In the genomic region with DNA sequence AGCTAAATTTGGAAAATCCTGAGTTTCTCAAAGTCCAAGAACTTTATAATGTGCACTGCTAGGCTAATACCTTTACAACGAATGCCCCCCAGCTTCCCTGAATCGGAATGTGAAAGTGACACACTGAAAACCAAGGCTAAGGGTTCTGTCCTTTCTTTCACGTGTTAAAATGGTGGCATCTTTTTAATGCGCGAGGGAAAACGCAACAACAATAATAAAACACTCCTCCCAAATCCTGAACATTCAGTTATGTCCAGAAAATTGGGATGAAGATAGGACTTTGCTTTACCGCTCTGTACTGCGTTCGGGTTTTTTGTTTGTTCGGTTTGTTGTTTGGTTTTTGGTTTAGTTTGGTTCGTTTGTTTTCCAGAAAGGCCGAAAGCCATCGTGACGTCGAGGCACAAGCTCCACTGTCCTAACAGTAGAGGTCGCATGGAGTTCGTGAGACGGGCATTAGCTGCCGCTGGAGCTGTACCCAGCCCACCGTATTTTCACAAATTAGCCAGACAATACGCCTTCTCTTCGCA, we compare ENCODE assay signal across 8 mouse cellular contexts. TPM values are rescaled to one million over a fixed set of nuclear protein-coding genes. Genes with fewer than 3 reads are reported as not detected.
A peak's percentile ranks its signal among the peaks of the same experiment; 100 is the strongest.
DNase-seq lines count a peak whose midpoint lies in the region; ATAC-seq and TF ChIP-seq lines count a peak whose summit lies in the region.

No protein-coding gene starts in this region.

- no peaks in the 10 kb centered on the region for H3K9me3 ChIP-seq in MEL (replicated peaks; ENCODE audit: insufficient read depth, low read length)
- no peaks in the 10 kb centered on the region for H3K9me3 ChIP-seq in forebrain, embryonic 16.5 days (ENCODE audit: control insufficient read depth, low read length)
- no peaks in the 10 kb centered on the region for H3K9me3 ChIP-seq in hindbrain, embryonic 10.5 days
- no peaks in the 10 kb centered on the region for H3K9me3 ChIP-seq in lung, embryonic 15.5 days

- peak overlapping the region; percentile 65 to 95 for H3K4me3 ChIP-seq in MEL (ENCODE audit: control insufficient read depth in 1 of 2, insufficient read depth in 1 of 2, low read depth in 2 of 2, low read length in 2 of 2)
- H3K4me3 ChIP-seq in forebrain, embryonic 16.5 days (replicated peaks; ENCODE audit: low read length) = peak overlapping the region; percentile 63
- H3K4me3 ChIP-seq in hindbrain, embryonic 10.5 days = peak overlapping the region; percentile 73
- H3K4me3 ChIP-seq in lung, embryonic 15.5 days = peak overlapping the region; percentile 74

- peak overlapping the region; percentile 98 for H3K9ac ChIP-seq in MEL (ENCODE audit: control insufficient read depth, low read depth, low read length, poor library complexity, severe bottlenecking)
- H3K9ac ChIP-seq in forebrain, embryonic 16.5 days (replicated peaks; ENCODE audit: low read depth, low read length) = peak overlapping the region; percentile 75
- H3K9ac ChIP-seq in lung, embryonic 15.5 days = peak overlapping the region; percentile 82

- peak overlapping the region; percentile 66 for H3K4me2 ChIP-seq in forebrain, embryonic 16.5 days (ENCODE audit: low read length)
- H3K4me2 ChIP-seq in lung, embryonic 15.5 days = peak overlapping the region; percentile 57

- peak; percentile 80 for TF ChIP-seq RAD21 in MEL (IDR thresholded peaks at IDR 0.05; ENCODE audit: low read depth, low read length)

- TF ChIP-seq EP300 in MEL (IDR thresholded peaks at IDR 0.05; ENCODE audit: low read depth in 1 of 2, low read length in 2 of 2) = 0 out of 4 replicates have a peak, but pooled peaks of 1 of the 2 experiments have one; percentile 21

- H3K4me1 ChIP-seq in MEL (ENCODE audit: control insufficient read depth in 1 of 2, insufficient read depth in 2 of 2, low read length in 2 of 2) = no peaks in the 10 kb centered on the region; a peak in 1 of 4 replicates
- H3K4me1 ChIP-seq in forebrain, embryonic 16.5 days (replicated peaks; ENCODE audit: control insufficient read depth, insufficient read depth, low read length) = peaks cover 9% of the 10 kb centered on the region
- H3K4me1 ChIP-seq in hindbrain, embryonic 10.5 days (replicated peaks) = peaks cover 9% of the 10 kb centered on the region
- peaks cover 9% of the 10 kb centered on the region for H3K4me1 ChIP-seq in lung, embryonic 15.5 days

- DNase-seq in MEL (ENCODE audit: low read depth, low spot score) = peak; percentile 91
- DNase-seq in cerebellum, adult 18-20 months = peak; percentile 62 to 63
- DNase-seq in hindbrain, embryonic 10.5 days (ENCODE audit: low spot score) = peak; percentile 80
- peak; percentile 52 to 55 for DNase-seq in layer of hippocampus, adult 8-10 months (ENCODE audit: low spot score in 2 of 2)
- DNase-seq in ovary, postnatal 14 days (ENCODE audit: low spot score) = peak; percentile 44
- DNase-seq in thymus, postnatal 10 days (ENCODE audit: low spot score in 2 of 2) = peak; percentile 38 to 43

- H3K27me3 ChIP-seq in MEL (ENCODE audit: control insufficient read depth in 1 of 2, insufficient read depth in 2 of 2, low read length in 2 of 2) = no peaks in the 10 kb centered on the region
- no peaks in the 10 kb centered on the region for H3K27me3 ChIP-seq in forebrain, embryonic 16.5 days (replicated peaks; ENCODE audit: control insufficient read depth, insufficient read depth, low read length)
- H3K27me3 ChIP-seq in hindbrain, embryonic 10.5 days (ENCODE audit: insufficient read depth, poor library complexity, severe bottlenecking) = no peaks in the 10 kb centered on the region
- no peaks in the 10 kb centered on the region for H3K27me3 ChIP-seq in lung, embryonic 15.5 days

- no peak for TF ChIP-seq POLR2A in MEL (IDR thresholded peaks at IDR 0.05; ENCODE audit: control insufficient read depth in 1 of 2, insufficient read depth in 1 of 2, low read depth in 1 of 2, low read length in 2 of 2, poor library complexity in 1 of 2)

- TF ChIP-seq CTCF in MEL (IDR thresholded peaks at IDR 0.05 in 2 of 3, conservative IDR thresholded peaks at IDR 0.05 in 1 of 3; ENCODE audit: control insufficient read depth in 1 of 3, insufficient read depth in 1 of 3, low read depth in 2 of 3, low read length in 3 of 3, poor library complexity in 1 of 3, severe bottlenecking in 1 of 3) = peak; percentile 38 to 85 (median 64)

- H3K36me3 ChIP-seq in MEL (ENCODE audit: control insufficient read depth in 1 of 2, insufficient read depth in 2 of 2, low read length in 2 of 2) = peaks cover 0 to 7% of the 10 kb centered on the region in 2 experiments; a peak in 2 of 4 replicates
- H3K36me3 ChIP-seq in forebrain, embryonic 16.5 days (ENCODE audit: control insufficient read depth, insufficient read depth) = no peaks in the 10 kb centered on the region
- no peaks in the 10 kb centered on the region for H3K36me3 ChIP-seq in hindbrain, embryonic 10.5 days
- H3K36me3 ChIP-seq in lung, embryonic 15.5 days = no peaks in the 10 kb centered on the region

- ATAC-seq in forebrain, embryonic 16.5 days = peak; percentile 59
- ATAC-seq in lung, embryonic 15.5 days (ENCODE audit: borderline replicate concordance, extremely low read depth, low FRiP score, low TSS enrichment) = peak; percentile 68

- H3K79me2 ChIP-seq in MEL (ENCODE audit: control insufficient read depth, insufficient read depth, low read length, poor library complexity) = no peaks in the 10 kb centered on the region; the same call in 1 of the 2 replicates

- H3K27ac ChIP-seq in MEL (ENCODE audit: control insufficient read depth, low read depth, low read length) = peak overlapping the region; percentile 97
- H3K27ac ChIP-seq in forebrain, embryonic 16.5 days (ENCODE audit: low read length) = peak overlapping the region; percentile 93
- peak overlapping the region; percentile 97 for H3K27ac ChIP-seq in hindbrain, embryonic 10.5 days
- H3K27ac ChIP-seq in lung, embryonic 15.5 days = peak overlapping the region; percentile 99

- under 1% methylated on average over 22 of the region's 22 CpGs for WGBS in forebrain, embryonic 16.5 days
- WGBS in hindbrain, embryonic 10.5 days = 1% methylated on average over 22 of the region's 22 CpGs
- 1% methylated on average over 22 of the region's 22 CpGs for WGBS in lung, embryonic 15.5 days

TF ChIP-seq in MEL, 35 proteins besides CTCF, POLR2A, EP300 and RAD21:
- TF ChIP-seq MXI1 (IDR thresholded peaks at IDR 0.05; ENCODE audit: low read depth, low read length) (peak; percentile 81), TBP (IDR thresholded peaks at IDR 0.05; ENCODE audit: low read depth, low read length) (peak; percentile 63), BHLHE40 (IDR thresholded peaks at IDR 0.05; ENCODE audit: borderline replicate concordance, low read depth, low read length) (peak; percentile 26; the same call in 1 of the 2 replicates), CHD2 (IDR thresholded peaks at IDR 0.05; ENCODE audit: low read length) (no peak), MYC (IDR thresholded peaks at IDR 0.05; ENCODE audit: low read depth, low read length) (peak; percentile 74; the same call in 1 of the 2 replicates), ZC3H11A (IDR thresholded peaks at IDR 0.05; ENCODE audit: low read depth, low read length) (peak; percentile 62), JUND (IDR thresholded peaks at IDR 0.05; ENCODE audit: low read depth, low read length) (no peak), SIN3A (IDR thresholded peaks at IDR 0.05; ENCODE audit: low read length) (peak; percentile 56; the same call in 1 of the 2 replicates), ZMIZ1 (IDR thresholded peaks at IDR 0.05; ENCODE audit: low read depth, low read length) (0 out of 2 replicates have a peak, but pooled peaks have one; percentile 35), E2F4 (IDR thresholded peaks at IDR 0.05; ENCODE audit: borderline replicate concordance, low read depth, low read length) (0 out of 2 replicates have a peak, but pooled peaks have one; percentile 43), RCOR1 (IDR thresholded peaks at IDR 0.05; ENCODE audit: low read depth, low read length) (no peak), SMC3 (IDR thresholded peaks at IDR 0.05; ENCODE audit: low read depth, low read length) (peak; percentile 72), CHD1 (IDR thresholded peaks at IDR 0.05; ENCODE audit: low read depth, low read length) (peak; percentile 96), TCF12 (IDR thresholded peaks at IDR 0.05; ENCODE audit: low read depth, low read length) (0 out of 2 replicates have a peak, but pooled peaks have one; percentile 0), MAX (IDR thresholded peaks at IDR 0.05; ENCODE audit: low read length) (peak; percentile 88), MAZ (IDR thresholded peaks at IDR 0.05; ENCODE audit: low read depth, low read length) (no peak)

RNA-seq across cellular contexts. Expression of a gene that starts 6.3 kb away (rescaled TPM):
- total RNA-seq in MEL (2012; rRNA removed) = 5.0 and 6.4 TPM in 2 replicates
- polyA plus RNA-seq in MEL (2012; ENCODE audit: insufficient read depth in 1 of 2, insufficient read length in 2 of 2, low read depth in 1 of 2, low replicate concordance in 2 of 2, missing spikeins in 1 of 2) = 1 to 10 TPM in 1 of 2 experiments, not detected in 1; 9.8 TPM
- 11.9 and 14.9 TPM in 2 replicates for polyA plus RNA-seq in forebrain, embryonic 16.5 days (2015; fragmentation: Nextera tagmentation; extraction: Ambion mirVana)
- polyA plus RNA-seq in hindbrain, embryonic 10.5 days (2016; fragmentation: Nextera tagmentation; extraction: Ambion mirVana) = 58.1 and 60.9 TPM in 2 replicates
- total RNA-seq in layer of hippocampus, adult 8-10 months (2022) = 10 to 100 TPM; 50.5 to 52.8 (median 51.7) TPM
- 71.6 and 77.3 TPM in 2 replicates for polyA plus RNA-seq in lung, embryonic 15.5 days (2015; fragmentation: Nextera tagmentation; extraction: Ambion mirVana)

RNA-seq across cellular contexts. Expression of a gene that starts 54.2 kb away (rescaled TPM):
- not detected in 2 replicates for total RNA-seq in MEL (2012; rRNA removed)
- not detected for polyA plus RNA-seq in MEL (2012; ENCODE audit: insufficient read depth in 1 of 2, insufficient read length in 2 of 2, low read depth in 1 of 2, low replicate concordance in 2 of 2, missing spikeins in 1 of 2)
- not detected in 2 replicates for polyA plus RNA-seq in forebrain, embryonic 16.5 days (2015; fragmentation: Nextera tagmentation; extraction: Ambion mirVana)
- polyA plus RNA-seq in hindbrain, embryonic 10.5 days (2016; fragmentation: Nextera tagmentation; extraction: Ambion mirVana) = not detected in 2 replicates
- not detected for total RNA-seq in layer of hippocampus, adult 8-10 months (2022)
- polyA plus RNA-seq in lung, embryonic 15.5 days (2015; fragmentation: Nextera tagmentation; extraction: Ambion mirVana) = 0.30 TPM in 1 of 2 replicates, not detected in the other

Comparison
In these comparisons a context has a peak if more than half of its experiments do, and no peak if none do; other contexts are left out.
1. Peak in every context shown above with its lines: DNase-seq, ATAC-seq, H3K4me3 ChIP-seq and H3K27ac ChIP-seq.
2. DNase-seq: peak in every context shown above with its lines; median percentile 91 in MEL; 80 in hindbrain, embryonic 10.5 days; 62 in cerebellum, adult 18-20 months; 54 in layer of hippocampus, adult 8-10 months; 44 in ovary, postnatal 14 days; 40 in thymus, postnatal 10 days.